Comparison of ENCODE assay signal across 8 mouse cellular contexts in the genomic region with DNA sequence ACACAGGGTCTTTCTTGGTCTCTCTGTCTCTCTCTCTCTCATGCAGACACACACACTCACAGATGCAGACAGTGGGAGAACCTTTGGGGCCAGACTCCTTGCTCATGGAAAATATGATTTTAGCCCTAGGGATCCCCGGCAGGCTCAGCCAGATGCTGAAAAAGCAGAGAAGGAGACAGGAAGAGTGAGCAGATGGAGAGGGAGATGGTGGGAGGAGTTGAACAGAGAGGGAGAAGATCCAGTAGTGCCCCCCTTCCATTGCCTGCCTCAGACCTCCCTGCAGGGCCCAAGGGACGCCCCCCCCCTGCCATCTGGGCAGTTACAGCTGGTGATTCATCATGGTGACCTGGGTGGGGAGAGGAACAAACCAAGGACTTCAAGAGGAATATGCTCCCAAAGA. TPM values are rescaled to one million over a fixed set of nuclear protein-coding genes. Genes with fewer than 3 reads are reported as not detected.
DNase-seq lines count a peak whose midpoint lies in the region; ATAC-seq lines count a peak whose summit lies in the region.
"Had no signal": no experiment of that assay in that cellular context is flagged by ENCODE, and none has a peak within 500 bp of the region (broad histone marks: within the 10 kb centered on the region; RNA-seq: fewer than 3 reads in every experiment).

No protein-coding gene starts in this region.

- no peak overlapping the region for H3K4me2 ChIP-seq in hindbrain, embryonic 14.5 days (replicated peaks)
- peak overlapping the region; percentile 38; the same call in 1 of the 2 replicates for H3K4me2 ChIP-seq in stomach, embryonic 15.5 days

- no peak for ATAC-seq in hindbrain, embryonic 14.5 days (ENCODE audit: low FRiP score)
- ATAC-seq in stomach, embryonic 15.5 days (ENCODE audit: insufficient read depth, low FRiP score, low read depth), result 0 out of 2 replicates have a peak, but pooled peaks have one; percentile 20
- ATAC-seq in erythroblast, adult 5-6 weeks (replicated peaks; ENCODE audit: low FRiP score, poor library complexity, severe bottlenecking), result no peak
- no peak for ATAC-seq in megakaryocyte, adult 5-6 weeks (ENCODE audit: poor library complexity, severe bottlenecking)

- H3K27me3 ChIP-seq in hindbrain, embryonic 14.5 days (ENCODE audit: control insufficient read depth, insufficient read depth, low read length), result no peaks in the 10 kb centered on the region
- H3K27me3 ChIP-seq in stomach, embryonic 15.5 days (replicated peaks), result no peaks in the 10 kb centered on the region

- no peaks in the 10 kb centered on the region for H3K9me3 ChIP-seq in hindbrain, embryonic 14.5 days (ENCODE audit: control insufficient read depth, low read length)
- H3K9me3 ChIP-seq in stomach, embryonic 15.5 days, result no peaks in the 10 kb centered on the region

- peaks cover 10% of the 10 kb centered on the region for H3K4me1 ChIP-seq in hindbrain, embryonic 14.5 days (replicated peaks; ENCODE audit: control insufficient read depth, insufficient read depth, low read length)
- H3K4me1 ChIP-seq in stomach, embryonic 15.5 days, result peaks cover 51% of the 10 kb centered on the region

- H3K9ac ChIP-seq in hindbrain, embryonic 14.5 days, result no peak overlapping the region
- no peak overlapping the region for H3K9ac ChIP-seq in stomach, embryonic 15.5 days

- peak overlapping the region; percentile 39; the same call in 1 of the 2 replicates for H3K27ac ChIP-seq in hindbrain, embryonic 14.5 days
- peak overlapping the region; percentile 87 for H3K27ac ChIP-seq in stomach, embryonic 15.5 days

- 71% methylated on average over 2 of the region's 2 CpGs for WGBS in hindbrain, embryonic 14.5 days
- WGBS in stomach, embryonic 15.5 days, result 37% methylated on average over 2 of the region's 2 CpGs

- H3K36me3 ChIP-seq in hindbrain, embryonic 14.5 days (replicated peaks; ENCODE audit: control insufficient read depth, insufficient read depth), result peaks cover 14% of the 10 kb centered on the region
- H3K36me3 ChIP-seq in stomach, embryonic 15.5 days, result peaks cover 43% of the 10 kb centered on the region

- intact Hi-C loops in gastrocnemius, postnatal 14 days (cut with DNase I; ENCODE audit: low total_unique reads), result no loop called here

- peak; percentile 51 for DNase-seq in lung, postnatal 10 days
- no peak for DNase-seq in lung, postnatal 36 days
- DNase-seq in gastrocnemius, postnatal 14 days, result peak; percentile 45
- DNase-seq in hindbrain, embryonic 14.5 days (ENCODE audit: low spot score), result no peak

- H3K4me3 ChIP-seq in hindbrain, embryonic 14.5 days (replicated peaks; ENCODE audit: low read length), result no peak overlapping the region
- H3K4me3 ChIP-seq in stomach, embryonic 15.5 days (replicated peaks), result no peak overlapping the region
- H3K4me3 ChIP-seq: erythroblast, embryonic 14.5 days had no signal

RNA-seq across cellular contexts. Expression of a gene that starts 6.6 kb away (rescaled TPM):
- total RNA-seq in gastrocnemius, postnatal 14 days (2021), result 100 to 1,000 TPM in 1 of 2 experiments, 10 to 100 TPM in 1; 76.9 to 104 TPM
- polyA plus RNA-seq in hindbrain, embryonic 14.5 days (2014; fragmentation: Nextera tagmentation; extraction: Ambion mirVana), result 127 and 142 TPM in 2 replicates
- polyA plus RNA-seq in stomach, embryonic 15.5 days (2015; fragmentation: Nextera tagmentation; extraction: Ambion mirVana), result 513 and 558 TPM in 2 replicates
- total RNA-seq in erythroblast, adult 5-6 weeks (2015; ENCODE audit: low replicate concordance), result 10.8 and 29.7 TPM in 2 replicates
- total RNA-seq in erythroblast, adult 5-6 weeks (2017; ENCODE audit: low replicate concordance), result 26.1 and 41.5 TPM in 2 replicates
- total RNA-seq in megakaryocyte, adult 5-6 weeks (2015), result 16.0 and 17.3 TPM in 2 replicates
- total RNA-seq in megakaryocyte, adult 5-6 weeks (2017), result 31.3 and 33.3 TPM in 2 replicates

RNA-seq across cellular contexts. Expression of a gene that starts 23.7 kb away (rescaled TPM):
- 10 to 100 TPM; 13.8 to 16.9 TPM for total RNA-seq in gastrocnemius, postnatal 14 days (2021)
- 34.2 and 42.4 TPM in 2 replicates for polyA plus RNA-seq in hindbrain, embryonic 14.5 days (2014; fragmentation: Nextera tagmentation; extraction: Ambion mirVana)
- 211 and 217 TPM in 2 replicates for polyA plus RNA-seq in stomach, embryonic 15.5 days (2015; fragmentation: Nextera tagmentation; extraction: Ambion mirVana)
- total RNA-seq in erythroblast, adult 5-6 weeks (2015; ENCODE audit: low replicate concordance), result 132 and 152 TPM in 2 replicates
- 334 and 394 TPM in 2 replicates for total RNA-seq in erythroblast, adult 5-6 weeks (2017; ENCODE audit: low replicate concordance)
- 299 and 310 TPM in 2 replicates for total RNA-seq in megakaryocyte, adult 5-6 weeks (2015)
- total RNA-seq in megakaryocyte, adult 5-6 weeks (2017), result 694 and 703 TPM in 2 replicates

RNA-seq across cellular contexts. Expression of a gene that starts 41.5 kb away (rescaled TPM):
- under 1 TPM in 1 of 2 experiments, not detected in 1; 0.10 TPM for total RNA-seq in gastrocnemius, postnatal 14 days (2021)
- polyA plus RNA-seq in hindbrain, embryonic 14.5 days (2014; fragmentation: Nextera tagmentation; extraction: Ambion mirVana), result 0.20 TPM in 1 of 2 replicates, not detected in the other
- polyA plus RNA-seq in stomach, embryonic 15.5 days (2015; fragmentation: Nextera tagmentation; extraction: Ambion mirVana), result 1.4 and 1.5 TPM in 2 replicates
- 0.77 TPM in 1 of 2 replicates, not detected in the other for total RNA-seq in erythroblast, adult 5-6 weeks (2015; ENCODE audit: low replicate concordance)
- total RNA-seq in erythroblast, adult 5-6 weeks (2017; ENCODE audit: low replicate concordance), result 0.42 TPM in 1 of 2 replicates, not detected in the other
- 7.4 and 8.6 TPM in 2 replicates for total RNA-seq in megakaryocyte, adult 5-6 weeks (2015)
- 4.1 and 4.6 TPM in 2 replicates for total RNA-seq in megakaryocyte, adult 5-6 weeks (2017)
- polyA plus RNA-seq: erythroblast, embryonic 14.5 days had no signal

Comparison
In these comparisons a context has a peak if more than half of its experiments do, and no peak if none do; other contexts are left out.
1. DNase-seq: peak in lung, postnatal 10 days (single experiment) and gastrocnemius, postnatal 14 days (single experiment); none in lung, postnatal 36 days (single experiment) and hindbrain, embryonic 14.5 days (single experiment).
2. RNA of a gene that starts 23.7 kb away (total RNA-seq): 299 to 703 TPM in megakaryocyte, adult 5-6 weeks and 132 to 394 TPM in erythroblast, adult 5-6 weeks; 13.8 to 16.9 TPM in gastrocnemius, postnatal 14 days; every median in the first group is over 4 times any median in the second.